Mouse (Mus musculus): ENCODE data around the gene Igfbp7.

DNA sequence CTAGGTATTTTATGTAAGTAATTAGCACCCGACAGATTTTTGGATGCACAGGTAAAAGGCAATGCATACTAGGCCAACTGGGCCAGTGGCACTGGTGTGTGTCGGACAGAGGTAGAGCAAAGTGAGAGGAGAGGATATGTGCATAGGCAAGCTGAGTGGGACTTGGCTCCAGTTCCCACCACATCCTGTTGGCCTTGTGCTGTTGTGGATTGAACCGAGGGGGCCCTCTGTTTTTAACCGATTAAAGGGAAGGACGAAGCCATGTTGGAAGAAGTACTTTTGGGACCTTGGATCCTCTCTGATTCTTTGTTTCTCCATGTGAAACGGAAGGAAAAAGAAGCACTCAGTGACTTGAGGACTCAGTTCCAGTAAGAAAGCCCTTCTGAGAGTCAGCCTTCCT is 19.5 kb downstream of the Igfbp7 start:
- TF ChIP-seq CTCF (IDR thresholded peaks at IDR 0.05) (no peak), EP300 (IDR thresholded peaks at IDR 0.05) (no peak)
